Mouse (Mus musculus) heart, postnatal 10 days (tissue): ENCODE results near the gene Gm10985. TPM values are rescaled to one million over a fixed set of nuclear protein-coding genes. Genes with fewer than 3 reads are reported as not detected.
A peak's percentile ranks its signal among the peaks of the same experiment; 100 is the strongest.

Experiments
- DNase-seq, 2 experiments: peaks; one replicate each; pipeline ENCODE4 v3.0.0; 2021
- intact Hi-C: fragments of 180-260 bp; cut with DNase I; formaldehyde crosslinking; loops from one replicate; pipeline ENCODE4 v1.15.1; 2025
- total RNA-seq, 2 experiments: library from RNA; stranded (reverse); gene quantifications; 2 replicates each; pipeline ENCODE4 v1.2.3; 2021

Gm10985 gene
- not detected for total RNA-seq

GRCm38 (mm10) chr3:53844786-53845185 is at the start of gene Gm10985:
Gene Gm10985 (plus strand): TSS chr3:53845086.
- intact Hi-C loops = no loop called here
- no peak for DNase-seq

DNA sequence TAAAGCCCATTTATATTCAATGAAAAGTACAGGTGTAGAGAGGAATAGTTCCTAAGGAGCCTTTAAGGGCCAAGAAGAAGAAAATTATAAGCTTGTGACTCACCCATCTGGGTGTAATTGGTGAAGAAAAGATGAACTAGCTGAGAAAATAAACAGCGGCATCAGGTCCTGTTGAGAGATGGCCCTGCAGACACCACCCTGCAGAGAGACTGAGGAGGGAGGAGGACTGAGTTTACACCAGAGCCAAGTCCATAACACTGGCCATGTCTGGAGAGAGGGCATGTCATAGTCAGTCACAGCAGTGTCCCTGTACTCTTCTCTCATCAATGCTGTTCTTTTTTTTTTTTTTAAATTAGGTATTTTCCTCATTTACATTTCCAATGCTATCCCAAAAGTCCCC is 48.0 kb upstream of the Gm10985 start:
- intact Hi-C loops = no loop called here
- no peak for DNase-seq

GRCm38 (mm10) chr3:53799671-53800070 is 45.2 kb upstream of the Gm10985 start:
- intact Hi-C loops = no loop called here

GRCm38 (mm10) chr3:53813421-53813977 is 31.4 kb upstream of the Gm10985 start:
- no peak for DNase-seq
- intact Hi-C loops = no loop called here

More at GRCm38 (mm10) chr3:53799671-53800070, 45.2 kb upstream of the Gm10985 start:
- no peak for DNase-seq

GRCm38 (mm10) chr3:53834238-53834637 is 10.6 kb upstream of the Gm10985 start:
- intact Hi-C loops = no loop called here
- no peak for DNase-seq

DNA sequence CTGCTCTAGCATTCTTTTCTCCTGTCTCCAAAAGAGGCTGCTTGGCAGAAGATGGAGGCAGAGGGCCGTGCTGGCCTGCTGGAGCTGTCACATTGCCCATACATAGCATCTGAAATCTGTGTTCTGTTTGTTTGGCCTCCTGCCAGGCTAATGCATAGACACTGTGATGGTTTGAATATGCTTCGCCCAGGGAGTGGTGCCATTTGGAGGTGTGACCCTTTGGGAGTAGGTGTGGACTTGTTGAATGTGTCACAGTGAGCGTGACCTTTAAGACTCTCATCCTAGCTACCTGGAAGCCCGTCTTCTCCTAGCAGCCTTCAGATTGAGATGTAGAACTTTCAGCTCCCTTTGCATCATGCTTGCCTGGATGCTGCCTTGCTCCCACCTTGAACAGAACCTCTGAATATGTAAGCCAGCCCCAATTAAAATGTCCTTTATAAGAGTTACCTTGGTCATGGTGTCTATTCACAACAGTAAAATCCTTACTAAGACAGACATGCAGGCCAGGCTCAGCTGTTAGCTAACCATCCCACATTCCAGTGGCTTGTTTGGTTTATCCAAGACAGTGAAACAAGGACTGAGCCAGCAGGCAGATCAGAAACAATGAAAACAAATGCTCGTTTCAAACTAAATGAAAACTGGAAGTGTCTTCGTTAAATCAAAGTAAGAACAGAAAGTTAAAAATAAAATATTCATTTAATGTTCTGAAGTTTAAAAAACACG is 1.5 kb downstream of the Gm10985 start:
- intact Hi-C loops = no loop called here
- no peak for DNase-seq

DNA sequence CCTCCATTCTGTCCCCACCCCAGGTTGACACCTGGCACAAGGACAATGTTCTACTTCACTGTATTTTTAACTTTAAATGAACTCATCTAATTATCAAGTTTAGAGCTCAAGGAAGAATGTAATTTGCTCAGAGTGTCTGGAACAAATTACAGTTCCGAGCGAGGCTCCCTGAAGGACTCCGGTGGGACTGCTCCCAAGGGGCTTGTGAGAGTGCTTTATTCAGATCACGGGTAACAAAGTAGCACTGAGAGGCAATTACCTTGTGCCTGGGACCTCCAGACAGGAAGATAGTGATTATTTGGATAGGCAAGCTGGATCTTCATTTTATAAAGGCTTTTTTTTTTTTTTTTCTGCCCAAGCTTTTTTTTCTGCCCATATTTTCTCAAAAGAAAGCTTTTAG is 2.8 kb downstream of the Gm10985 start:
- DNase-seq = no peak
- intact Hi-C loops = no loop called here

GRCm38 (mm10) chr3:53848262-53848661 is 3.4 kb downstream of the Gm10985 start:
- intact Hi-C loops = no loop called here
- no peak for DNase-seq

GRCm38 (mm10) chr3:53854261-53854660 is 9.4 kb downstream of the Gm10985 start:
- no peak for DNase-seq
- intact Hi-C loops = no loop called here

- intact Hi-C loops = no loop called here
Observed at GRCm38 (mm10) chr3:53854831-53855230, 9.9 kb downstream of the Gm10985 start.

GRCm38 (mm10) chr3:53863383-53864220 is 18.7 kb downstream of the Gm10985 start, which contains the start of gene Ufm1:
Gene Ufm1 (minus strand): TSS chr3:53863830.
- peak; percentile 95 to 96 for DNase-seq
- intact Hi-C loops = loop anchor here (10.0 kb wide), 2 partner anchors 451 to 831 kb away; partner anchors contain the start of gene Supt20

More at GRCm38 (mm10) chr3:53854831-53855230, 9.9 kb downstream of the Gm10985 start:
- no peak for DNase-seq

- DNase-seq = no peak
- intact Hi-C loops = loop anchor here (10.0 kb wide), 2 partner anchors 447 to 827 kb away; partner anchors contain the start of gene Supt20
Observed at GRCm38 (mm10) chr3:53868212-53868611, 23.3 kb downstream of the Gm10985 start.

DNA sequence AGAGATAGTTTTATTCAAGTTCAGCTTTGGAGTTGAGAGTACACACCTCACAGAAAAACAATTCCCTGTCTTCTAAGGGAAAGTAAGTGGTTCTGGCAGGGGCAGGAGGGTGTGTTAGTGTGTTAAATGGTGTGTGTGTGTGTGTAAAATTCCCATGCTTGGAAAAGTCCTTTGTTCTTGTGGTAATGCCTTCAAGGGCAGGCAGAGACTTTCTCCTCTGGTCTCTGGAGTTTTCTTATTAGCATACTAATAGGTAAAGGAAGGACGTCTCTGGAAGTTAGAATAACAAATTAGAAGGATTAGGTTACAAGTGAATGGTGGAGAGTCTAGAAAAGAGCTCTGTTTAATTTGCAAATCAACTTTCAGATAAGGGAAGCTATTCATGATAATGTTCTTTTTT is 24.4 kb downstream of the Gm10985 start:
- DNase-seq = no peak

DNA sequence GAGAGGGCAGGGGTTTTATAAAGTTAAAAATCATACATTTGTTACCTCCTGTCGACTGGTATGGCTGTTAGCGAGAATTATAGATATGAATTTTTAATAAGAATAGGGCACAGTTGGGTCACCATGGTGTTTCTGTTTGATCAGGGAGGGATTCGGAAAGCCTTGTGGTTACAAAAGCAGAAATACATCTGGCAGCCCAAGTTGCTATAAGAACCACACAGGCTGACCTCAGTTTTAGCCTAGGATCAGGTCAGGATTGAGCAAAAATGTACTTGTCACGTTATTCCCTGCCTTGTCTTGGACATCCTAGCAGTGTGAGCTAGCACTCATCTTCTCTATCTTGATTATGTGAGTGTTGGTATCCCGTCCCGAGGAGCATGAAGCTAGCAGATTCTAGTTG is 25.6 kb downstream of the Gm10985 start:
- intact Hi-C loops = no loop called here

More for the DNA sequence above, 24.4 kb downstream of the Gm10985 start:
- intact Hi-C loops = loop anchor here (10.0 kb wide), 2 partner anchors 446 to 826 kb away; partner anchors contain the start of gene Supt20

GRCm38 (mm10) chr3:53871596-53871995 is 26.7 kb downstream of the Gm10985 start:
- intact Hi-C loops = no loop called here
- DNase-seq = no peak

More for the DNA sequence above, 25.6 kb downstream of the Gm10985 start:
- DNase-seq = no peak

- DNase-seq = peak in 1 of 2 experiments; percentile 3
- intact Hi-C loops = no loop called here
Observed at GRCm38 (mm10) chr3:53890619-53891540, 46.0 kb downstream of the Gm10985 start.
